Mouse (Mus musculus) thymus, adult 2 months (tissue): ENCODE results near the gene Rsu1.

Source experiments
- CTCF ChIP-seq: fragments of 200-500 bp; IDR thresholded peaks from 2 replicates; pipeline ENCODE4 v1.5.1; 2012; ENCODE audit warnings: mild to moderate bottlenecking, control low read depth, low read length, moderate library complexity, borderline replicate concordance; ENCODE audit not compliant: control insufficient read depth, poor library complexity, insufficient read depth; ENCODE audit errors: extremely low read depth
- POLR2A ChIP-seq: fragments of 200-500 bp; IDR thresholded peaks from 2 replicates; pipeline ENCODE4 v1.6.1; 2012; ENCODE audit warnings: mild to moderate bottlenecking, low read length, control low read depth, moderate library complexity; ENCODE audit not compliant: control insufficient read depth, poor library complexity, insufficient read depth; ENCODE audit errors: extremely low read depth

- no peak for TF ChIP-seq CTCF
- no peak for TF ChIP-seq POLR2A
Observed at GRCm38 (mm10) chr2:13218112-13218511, 53.1 kb downstream of the Rsu1 start.
